Mouse (Mus musculus) stomach, postnatal 0 days (tissue): ENCODE measurements at regions not wholly inside any gene's neighbourhood (a gene's known extent, or its start where the extent isn't known, plus 50 kb on each side); places are given as distances from the start of the nearest gene placed in this dataset.

Source experiments
- CTCF ChIP-seq: IDR thresholded peaks from 2 replicates; pipeline ENCODE4 v1.5.1; 2016; ENCODE audit warnings: antibody characterized with exemption, low read depth, mild to moderate bottlenecking, moderate library complexity
- EP300 ChIP-seq: optimal IDR thresholded peaks from 2 replicates; pipeline ENCODE3; 2016; ENCODE audit warnings: antibody characterized with exemption

GRCm38 (mm10) chr2:116399966-116400365, 334.3 kb upstream of the Meis2 start:
- TF ChIP-seq CTCF (no peak), EP300 (no peak)
